Mouse (Mus musculus): Measurements from ENCODE around the gene Gm13723. TPM values are rescaled to one million over a fixed set of nuclear protein-coding genes. Genes with fewer than 3 reads are reported as not detected.

The Gm13723 gene
- not detected for polyA plus RNA-seq (2012; fragmentation: generic; extraction: Trizol)

GRCm38 (mm10) chr2:86874702-86875101 is at the start of gene Gm13723:
TSS of gene Gm13723 (minus strand) at chr2:86874802.
- Histone ChIP-seq H3K4me3 (no peak within 1 kb of the TSS), H3K4me2 (ENCODE audit: low read depth) (no peak within 1 kb of the TSS), H3K27me3 (ENCODE audit: control insufficient read depth, insufficient read depth, insufficient read length) (no peaks in the 10 kb centered on the region), H3ac (ENCODE audit: control insufficient read depth, insufficient read length) (no peak within 1 kb of the TSS), H3K79me2 (ENCODE audit: control insufficient read depth, insufficient read depth) (no peaks in the 10 kb centered on the region), H3K36me3 (ENCODE audit: control insufficient read depth, insufficient read depth) (no peaks in the 10 kb centered on the region)
- no peak for TF ChIP-seq MYOD1 (IDR thresholded peaks at IDR 0.05; ENCODE audit: control insufficient read depth in 1 of 3, insufficient read length in 2 of 3, low read depth in 2 of 3)
- TF ChIP-seq REST (IDR thresholded peaks at IDR 0.05; ENCODE audit: insufficient read depth, insufficient read length): no peak
- no peak for TF ChIP-seq MYOG (IDR thresholded peaks at IDR 0.05; ENCODE audit: control insufficient read depth in 1 of 3, insufficient read depth in 1 of 3, insufficient read length in 2 of 3, low read depth in 2 of 3)
- TF ChIP-seq USF1 (IDR thresholded peaks at IDR 0.05; ENCODE audit: low read depth): no peak
- no peak for TF ChIP-seq MAX (IDR thresholded peaks at IDR 0.05; ENCODE audit: low read depth)
- TF ChIP-seq POLR2A (IDR thresholded peaks at IDR 0.05; ENCODE audit: insufficient read length, low read depth): no peak
- no peak for TF ChIP-seq E2F4 (IDR thresholded peaks at IDR 0.05; ENCODE audit: insufficient read depth)
- TF ChIP-seq TCF3 (IDR thresholded peaks at IDR 0.05; ENCODE audit: insufficient read length, low read depth): no peak
- TF ChIP-seq TCF12 (IDR thresholded peaks at IDR 0.05; ENCODE audit: insufficient read depth, poor library complexity, severe bottlenecking): no peak
- no peak for TF ChIP-seq POLR2AphosphoS2 (IDR thresholded peaks at IDR 0.05; ENCODE audit: insufficient read length, low read depth)
- no peak for TF ChIP-seq SRF (IDR thresholded peaks at IDR 0.05; ENCODE audit: control insufficient read depth, insufficient read length, low read depth)

GRCm38 (mm10) chr2:86905647-86906046 is 31.0 kb upstream of the Gm13723 start:
- Histone ChIP-seq H3ac (ENCODE audit: control insufficient read depth, insufficient read length) (no peak overlapping the region), H3K4me3 (no peak overlapping the region), H3K27me3 (ENCODE audit: control insufficient read depth, insufficient read depth, insufficient read length) (no peaks in the 10 kb centered on the region), H3K4me2 (ENCODE audit: low read depth) (no peak overlapping the region), H3K36me3 (ENCODE audit: control insufficient read depth, insufficient read depth) (no peaks in the 10 kb centered on the region), H3K79me2 (ENCODE audit: control insufficient read depth, insufficient read depth) (no peaks in the 10 kb centered on the region)
- no peak for TF ChIP-seq MAX (IDR thresholded peaks at IDR 0.05; ENCODE audit: low read depth)
- no peak for TF ChIP-seq CEBPB (IDR thresholded peaks at IDR 0.05; ENCODE audit: insufficient read depth, poor library complexity, severe bottlenecking)
- TF ChIP-seq TCF3 (IDR thresholded peaks at IDR 0.05; ENCODE audit: insufficient read length, low read depth): no peak
- no peak for TF ChIP-seq POLR2AphosphoS2 (IDR thresholded peaks at IDR 0.05; ENCODE audit: insufficient read length, low read depth)
- TF ChIP-seq MYOG (IDR thresholded peaks at IDR 0.05; ENCODE audit: control insufficient read depth in 1 of 3, insufficient read depth in 1 of 3, insufficient read length in 2 of 3, low read depth in 2 of 3): no peak
- no peak for TF ChIP-seq E2F4 (IDR thresholded peaks at IDR 0.05; ENCODE audit: insufficient read depth)
- no peak for TF ChIP-seq TCF12 (IDR thresholded peaks at IDR 0.05; ENCODE audit: insufficient read depth, poor library complexity, severe bottlenecking)

GRCm38 (mm10) chr2:86892116-86892515 is 17.5 kb upstream of the Gm13723 start, which contains the start of gene Olfr1097:
TSS of gene Olfr1097 (minus strand) at chr2:86892216.
- Histone ChIP-seq H3K79me2 (ENCODE audit: control insufficient read depth, insufficient read depth) (no peaks in the 10 kb centered on the region), H3K27me3 (ENCODE audit: control insufficient read depth, insufficient read depth, insufficient read length) (no peaks in the 10 kb centered on the region), H3ac (ENCODE audit: control insufficient read depth, insufficient read length) (no peak within 1 kb of the TSS), H3K36me3 (ENCODE audit: control insufficient read depth, insufficient read depth) (no peaks in the 10 kb centered on the region), H3K4me2 (ENCODE audit: low read depth) (no peak within 1 kb of the TSS), H3K4me3 (no peak within 1 kb of the TSS)
- TF ChIP-seq MYOD1 (IDR thresholded peaks at IDR 0.05; ENCODE audit: control insufficient read depth in 1 of 3, insufficient read length in 2 of 3, low read depth in 2 of 3): no peak
- TF ChIP-seq REST (IDR thresholded peaks at IDR 0.05; ENCODE audit: insufficient read depth, insufficient read length): no peak
- no peak for TF ChIP-seq MYOG (IDR thresholded peaks at IDR 0.05; ENCODE audit: control insufficient read depth in 1 of 3, insufficient read depth in 1 of 3, insufficient read length in 2 of 3, low read depth in 2 of 3)
- no peak for TF ChIP-seq POLR2AphosphoS2 (IDR thresholded peaks at IDR 0.05; ENCODE audit: insufficient read length, low read depth)
- no peak for TF ChIP-seq MAX (IDR thresholded peaks at IDR 0.05; ENCODE audit: low read depth)
- TF ChIP-seq E2F4 (IDR thresholded peaks at IDR 0.05; ENCODE audit: insufficient read depth): no peak
- TF ChIP-seq SRF (IDR thresholded peaks at IDR 0.05; ENCODE audit: control insufficient read depth, insufficient read length, low read depth): no peak
- TF ChIP-seq POLR2A (IDR thresholded peaks at IDR 0.05; ENCODE audit: insufficient read length, low read depth): no peak
- no peak for TF ChIP-seq TCF12 (IDR thresholded peaks at IDR 0.05; ENCODE audit: insufficient read depth, poor library complexity, severe bottlenecking)
- no peak for TF ChIP-seq CEBPB (IDR thresholded peaks at IDR 0.05; ENCODE audit: insufficient read depth, poor library complexity, severe bottlenecking)
- no peak for TF ChIP-seq USF1 (IDR thresholded peaks at IDR 0.05; ENCODE audit: low read depth)
- TF ChIP-seq TCF3 (IDR thresholded peaks at IDR 0.05; ENCODE audit: insufficient read length, low read depth): no peak

- H3K27me3 ChIP-seq (ENCODE audit: control insufficient read depth, insufficient read depth, insufficient read length): no peaks in the 10 kb centered on the region
Observed at GRCm38 (mm10) chr2:86851596-86851995, 23.0 kb downstream of the Gm13723 start, which contains the start of gene Olfr1095. TSS of gene Olfr1095 (minus strand) at chr2:86851696.

GRCm38 (mm10) chr2:86824363-86824762 is 50.2 kb downstream of the Gm13723 start, which contains the start of gene Olfr1094:
TSS of gene Olfr1094 (plus strand) at chr2:86824663.
- H3K36me3 ChIP-seq (ENCODE audit: control insufficient read depth, insufficient read depth): no peaks in the 10 kb centered on the region

More at GRCm38 (mm10) chr2:86851596-86851995, 23.0 kb downstream of the Gm13723 start, which contains the start of gene Olfr1095:
- no peaks in the 10 kb centered on the region for H3K79me2 ChIP-seq (ENCODE audit: control insufficient read depth, insufficient read depth)
- TF ChIP-seq USF1 (IDR thresholded peaks at IDR 0.05; ENCODE audit: low read depth) (no peak), SRF (IDR thresholded peaks at IDR 0.05; ENCODE audit: control insufficient read depth, insufficient read length, low read depth) (no peak), MAX (IDR thresholded peaks at IDR 0.05; ENCODE audit: low read depth) (no peak), CEBPB (IDR thresholded peaks at IDR 0.05; ENCODE audit: insufficient read depth, poor library complexity, severe bottlenecking) (no peak), REST (IDR thresholded peaks at IDR 0.05; ENCODE audit: insufficient read depth, insufficient read length) (no peak)
- H3ac ChIP-seq (ENCODE audit: control insufficient read depth, insufficient read length): no peak within 1 kb of the TSS
- no peak within 1 kb of the TSS for H3K4me2 ChIP-seq (ENCODE audit: low read depth)
- no peaks in the 10 kb centered on the region for H3K36me3 ChIP-seq (ENCODE audit: control insufficient read depth, insufficient read depth)
- no peak within 1 kb of the TSS for H3K4me3 ChIP-seq

More at GRCm38 (mm10) chr2:86824363-86824762, 50.2 kb downstream of the Gm13723 start, which contains the start of gene Olfr1094:
- Histone ChIP-seq H3K4me3 (no peak within 1 kb of the TSS), H3ac (ENCODE audit: control insufficient read depth, insufficient read length) (no peak within 1 kb of the TSS), H3K79me2 (ENCODE audit: control insufficient read depth, insufficient read depth) (no peaks in the 10 kb centered on the region), H3K4me2 (ENCODE audit: low read depth) (no peak within 1 kb of the TSS), H3K27me3 (ENCODE audit: control insufficient read depth, insufficient read depth, insufficient read length) (no peaks in the 10 kb centered on the region)
- TF ChIP-seq POLR2A (IDR thresholded peaks at IDR 0.05; ENCODE audit: insufficient read length, low read depth) (no peak), MAX (IDR thresholded peaks at IDR 0.05; ENCODE audit: low read depth) (no peak), TCF12 (IDR thresholded peaks at IDR 0.05; ENCODE audit: insufficient read depth, poor library complexity, severe bottlenecking) (no peak), CEBPB (IDR thresholded peaks at IDR 0.05; ENCODE audit: insufficient read depth, poor library complexity, severe bottlenecking) (no peak), USF1 (IDR thresholded peaks at IDR 0.05; ENCODE audit: low read depth) (no peak), SRF (IDR thresholded peaks at IDR 0.05; ENCODE audit: control insufficient read depth, insufficient read length, low read depth) (no peak), MYOD1 (IDR thresholded peaks at IDR 0.05; ENCODE audit: control insufficient read depth in 1 of 3, insufficient read length in 2 of 3, low read depth in 2 of 3) (no peak), TCF3 (IDR thresholded peaks at IDR 0.05; ENCODE audit: insufficient read length, low read depth) (no peak), REST (IDR thresholded peaks at IDR 0.05; ENCODE audit: insufficient read depth, insufficient read length) (no peak), MYOG (IDR thresholded peaks at IDR 0.05; ENCODE audit: control insufficient read depth in 1 of 3, insufficient read depth in 1 of 3, insufficient read length in 2 of 3, low read depth in 2 of 3) (no peak), E2F4 (IDR thresholded peaks at IDR 0.05; ENCODE audit: insufficient read depth) (no peak), POLR2AphosphoS2 (IDR thresholded peaks at IDR 0.05; ENCODE audit: insufficient read length, low read depth) (no peak)

Data from myocyte (in vitro differentiated cells).